Mouse (Mus musculus) gonadal fat pad, adult 2 months (tissue): ENCODE results near the gene Ms4a6c. TPM values are rescaled to one million over a fixed set of nuclear protein-coding genes. Genes with fewer than 3 reads are reported as not detected.
"Not testable (repeated sequence)": the region's sequence is repeated elsewhere in the genome, so short reads cannot be mapped to it uniquely, and the experiment has no call there.

Experiments used
- DNase-seq: peaks from one replicate; pipeline ENCODE4 v3.0.0-alpha.2; 2012; ENCODE audit warnings: low read depth
- polyA plus RNA-seq: library from polyadenylated mRNA; depleted of rRNA; stranded (reverse); fragments of >200 nt; gene quantifications from 2 replicates; pipeline ENCODE4 v1.2.3, GENCODE M21; 2012; rRNA removed

Ms4a6c gene
- polyA plus RNA-seq, 1 experiment: 6.0 TPM

GRCm38 (mm10) chr19:11501326-11501725, 32.2 kb downstream of the Ms4a6c start:
- DNase-seq: no peak

DNA sequence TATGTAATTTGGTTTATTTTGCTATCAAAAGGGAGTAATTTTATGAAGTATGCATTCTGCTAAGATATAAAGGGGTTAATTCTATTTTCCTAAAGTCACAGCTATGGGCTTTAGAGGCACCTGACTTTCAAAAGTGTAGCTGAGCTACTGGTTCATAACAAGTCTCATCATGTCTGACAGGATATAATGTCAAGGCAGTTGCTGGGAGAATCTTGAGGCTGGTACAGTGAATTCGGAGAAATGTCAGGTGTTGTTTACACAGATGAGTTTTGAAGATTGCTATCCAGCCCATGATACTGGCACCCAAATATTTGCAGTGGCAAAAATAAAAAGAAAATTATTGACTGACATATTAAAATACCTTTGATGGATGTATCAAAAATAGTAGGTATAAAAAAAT, 35.7 kb downstream of the Ms4a6c start:
- DNase-seq: no peak

DNA sequence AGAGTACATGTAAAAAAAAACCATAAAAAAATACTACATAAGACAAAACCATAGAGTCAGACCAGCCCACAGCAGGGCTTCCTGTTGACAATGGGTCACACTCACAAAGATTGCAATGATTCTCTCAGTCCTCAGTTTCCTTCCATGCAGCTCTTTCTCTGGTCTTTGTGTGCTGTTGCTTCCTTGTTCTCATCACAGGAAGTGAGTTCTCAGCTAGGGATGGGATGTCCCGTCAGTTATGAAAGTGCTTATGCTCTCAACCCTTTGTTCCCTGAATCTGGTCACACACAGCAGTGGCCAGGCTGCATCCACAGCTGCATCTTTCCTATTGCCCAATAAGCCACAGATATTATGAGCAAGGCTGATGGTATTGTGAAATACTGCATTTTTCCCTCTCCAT, 44.3 kb downstream of the Ms4a6c start:
- no peak for DNase-seq

DNA sequence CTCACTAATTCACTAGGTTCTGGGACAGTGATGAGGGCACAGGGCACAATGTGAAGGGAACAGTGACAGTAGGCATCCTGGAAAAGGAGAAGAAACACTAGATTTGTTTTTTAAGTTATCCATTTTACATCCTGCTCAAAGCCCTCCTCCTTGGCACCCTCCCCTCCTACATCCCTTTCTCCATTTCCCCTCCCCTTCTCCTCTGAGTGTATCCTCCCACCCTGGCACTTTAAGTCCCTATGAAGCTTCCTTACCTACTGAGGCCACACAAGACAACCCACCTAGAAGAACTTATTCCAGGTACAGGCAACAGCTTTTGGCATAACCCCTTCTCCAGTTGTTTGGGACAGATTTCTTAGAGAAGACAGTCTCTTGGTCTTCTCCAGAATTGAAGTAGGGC, 47.1 kb downstream of the Ms4a6c start, which contains the start of gene Ms4a6b:
Gene Ms4a6b, plus strand, starts transcription at position 267 of the 400 bp plus-strand sequence.
- DNase-seq: no peak

GRCm38 (mm10) chr19:11516845-11517244, 47.7 kb downstream of the Ms4a6c start:
- DNase-seq: no peak

DNA sequence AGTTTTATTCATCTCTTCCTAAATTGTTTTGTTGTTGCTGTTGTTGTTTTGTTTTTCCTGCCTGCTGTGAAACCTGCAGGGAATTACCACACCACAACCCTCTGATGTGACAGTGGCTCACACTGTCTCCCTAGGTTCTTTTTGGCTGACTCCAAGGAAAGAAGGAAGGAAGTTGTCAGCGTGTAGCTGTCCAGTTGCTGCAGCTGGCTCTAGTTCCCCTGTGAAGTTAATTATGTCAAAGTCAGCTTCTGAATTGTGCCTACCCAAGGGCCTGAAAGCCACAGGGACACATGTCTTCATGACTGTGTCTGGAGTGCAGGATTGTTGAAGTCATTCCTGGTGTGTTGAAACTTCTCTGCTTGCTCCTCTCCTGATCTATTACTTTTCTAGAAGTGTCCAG, 48.2 kb downstream of the Ms4a6c start:
- not testable (repeated sequence) for DNase-seq

- DNase-seq: not testable (repeated sequence)
Measured at GRCm38 (mm10) chr19:11518356-11518755, 49.2 kb downstream of the Ms4a6c start.

- DNase-seq: no peak
Measured at GRCm38 (mm10) chr19:11520146-11520545, 51.0 kb downstream of the Ms4a6c start.

Other genes starting within 250 kb of the Ms4a6c start
- not detected in 2 replicates for gene Ms4a12, start 236.9 kb upstream of the Ms4a6c start, polyA plus RNA-seq
- gene Ms4a1, start 203.1 kb upstream of the Ms4a6c start, polyA plus RNA-seq: 0.20 and 0.26 TPM in 2 replicates
- 0.22 and 1.2 TPM in 2 replicates for gene Ms4a5, start 185.5 kb upstream of the Ms4a6c start, polyA plus RNA-seq
- gene Ms4a14, start 154.9 kb upstream of the Ms4a6c start, polyA plus RNA-seq: 1.0 and 1.1 TPM in 2 replicates
- gene Ms4a7, start 133.2 kb upstream of the Ms4a6c start, polyA plus RNA-seq: 3.4 and 4.2 TPM in 2 replicates
- gene Ms4a4a, start 93.8 kb upstream of the Ms4a6c start, polyA plus RNA-seq: 1.1 and 1.2 TPM in 2 replicates
- 0.51 and 1.3 TPM in 2 replicates for gene Ms4a4c, start 64.6 kb upstream of the Ms4a6c start, polyA plus RNA-seq
- 1.7 and 1.8 TPM in 2 replicates for gene Ms4a4b, start 25.8 kb upstream of the Ms4a6c start, polyA plus RNA-seq
- 0.18 and 0.34 TPM in 2 replicates for gene Gm8369, start 16.6 kb downstream of the Ms4a6c start, polyA plus RNA-seq
- 6.3 and 7.7 TPM in 2 replicates for gene Ms4a6b, start 47.1 kb downstream of the Ms4a6c start, polyA plus RNA-seq
- gene Ms4a4d, start 67.4 kb downstream of the Ms4a6c start, polyA plus RNA-seq: 14.1 and 14.6 TPM in 2 replicates
- gene Ms4a6d, start 135.5 kb downstream of the Ms4a6c start, polyA plus RNA-seq: 3.0 and 6.3 TPM in 2 replicates
- not detected in 2 replicates for gene Ms4a2, start 154.4 kb downstream of the Ms4a6c start, polyA plus RNA-seq
- gene Ms4a3, start 171.5 kb downstream of the Ms4a6c start, polyA plus RNA-seq: not detected in 2 replicates
- gene Oosp2, start 191.2 kb downstream of the Ms4a6c start, polyA plus RNA-seq: not detected in 2 replicates
- gene Oosp1, start 221.8 kb downstream of the Ms4a6c start, polyA plus RNA-seq: not detected in 2 replicates
- not detected in 2 replicates for gene Oosp3, start 227.7 kb downstream of the Ms4a6c start, polyA plus RNA-seq